Mouse (Mus musculus): ENCODE results near the gene Ptpn11. TPM values are rescaled to one million over a fixed set of nuclear protein-coding genes. Genes with fewer than 3 reads are reported as not detected.

Gene Ptpn11
- polyA plus RNA-seq, 1 experiment: 78.7 TPM

GRCm38 (mm10) chr5:121082605-121083004 lies 108.6 kb downstream of the Ptpn11 start:
- H3K4me3 ChIP-seq: no peak overlapping the region
- no peaks in the 10 kb centered on the region for H3K79me2 ChIP-seq (ENCODE audit: control insufficient read depth, insufficient read depth)
- TF ChIP-seq SRF (IDR thresholded peaks at IDR 0.05; ENCODE audit: control insufficient read depth, insufficient read length, low read depth) (no peak), MYOG (IDR thresholded peaks at IDR 0.05; ENCODE audit: control insufficient read depth in 1 of 3, insufficient read depth in 1 of 3, insufficient read length in 2 of 3, low read depth in 2 of 3) (no peak)
- no peak overlapping the region for H3ac ChIP-seq (ENCODE audit: control insufficient read depth, insufficient read length)
- H3K4me2 ChIP-seq (ENCODE audit: low read depth): no peak overlapping the region
- no peaks in the 10 kb centered on the region for H3K36me3 ChIP-seq (ENCODE audit: control insufficient read depth, insufficient read depth)
- peaks cover 4% of the 10 kb centered on the region for H3K27me3 ChIP-seq (ENCODE audit: control insufficient read depth, insufficient read depth, insufficient read length)

- H3K4me2 ChIP-seq (ENCODE audit: low read depth): no peak overlapping the region
- no peaks in the 10 kb centered on the region for H3K36me3 ChIP-seq (ENCODE audit: control insufficient read depth, insufficient read depth)
- peaks cover 4% of the 10 kb centered on the region for H3K27me3 ChIP-seq (ENCODE audit: control insufficient read depth, insufficient read depth, insufficient read length)
- no peak for TF ChIP-seq MAX (IDR thresholded peaks at IDR 0.05; ENCODE audit: low read depth)
- no peak for TF ChIP-seq TCF12 (IDR thresholded peaks at IDR 0.05; ENCODE audit: insufficient read depth, poor library complexity, severe bottlenecking)
- TF ChIP-seq POLR2AphosphoS2 (IDR thresholded peaks at IDR 0.05; ENCODE audit: insufficient read length, low read depth): no peak
- TF ChIP-seq POLR2A (IDR thresholded peaks at IDR 0.05; ENCODE audit: insufficient read length, low read depth): no peak
- TF ChIP-seq USF1 (IDR thresholded peaks at IDR 0.05; ENCODE audit: low read depth): no peak
- no peak for TF ChIP-seq MYOG (IDR thresholded peaks at IDR 0.05; ENCODE audit: control insufficient read depth in 1 of 3, insufficient read depth in 1 of 3, insufficient read length in 2 of 3, low read depth in 2 of 3)
- no peak for TF ChIP-seq SRF (IDR thresholded peaks at IDR 0.05; ENCODE audit: control insufficient read depth, insufficient read length, low read depth)
- no peak for TF ChIP-seq CEBPB (IDR thresholded peaks at IDR 0.05; ENCODE audit: insufficient read depth, poor library complexity, severe bottlenecking)
- TF ChIP-seq REST (IDR thresholded peaks at IDR 0.05; ENCODE audit: insufficient read depth, insufficient read length): no peak
- TF ChIP-seq TCF3 (IDR thresholded peaks at IDR 0.05; ENCODE audit: insufficient read length, low read depth): no peak
- TF ChIP-seq E2F4 (IDR thresholded peaks at IDR 0.05; ENCODE audit: insufficient read depth): no peak
- no peak for TF ChIP-seq MYOD1 (IDR thresholded peaks at IDR 0.05; ENCODE audit: control insufficient read depth in 1 of 3, insufficient read length in 2 of 3, low read depth in 2 of 3)
- no peaks in the 10 kb centered on the region for H3K79me2 ChIP-seq (ENCODE audit: control insufficient read depth, insufficient read depth)
- no peak overlapping the region for H3K4me3 ChIP-seq
- H3ac ChIP-seq (ENCODE audit: control insufficient read depth, insufficient read length): no peak overlapping the region
Measured at GRCm38 (mm10) chr5:121081754-121082153, 109.4 kb downstream of the Ptpn11 start.

Other genes with a start within 250 kb of the Ptpn11 start
- gene Rph3a, start 181.3 kb downstream of the Ptpn11 start, polyA plus RNA-seq (2012; fragmentation: generic; extraction: Trizol): 0.05 TPM
- gene Rpl6, start 13.1 kb upstream of the Ptpn11 start, polyA plus RNA-seq (2012; fragmentation: generic; extraction: Trizol): 1,361 TPM
- 6.6 TPM for gene Hectd4, start 28.8 kb upstream of the Ptpn11 start, polyA plus RNA-seq (2012; fragmentation: generic; extraction: Trizol)
- gene Trafd1, start 194.2 kb upstream of the Ptpn11 start, polyA plus RNA-seq (2012; fragmentation: generic; extraction: Trizol): 29.3 TPM
- 22.0 TPM for gene Naa25, start 206.5 kb upstream of the Ptpn11 start, polyA plus RNA-seq (2012; fragmentation: generic; extraction: Trizol)

Measured in myocyte (in vitro differentiated cells).